Mouse (Mus musculus) neural tube, embryonic 13.5 days (tissue): ENCODE measurements at regions not wholly inside any gene's neighbourhood (a gene's known extent, or its start where the extent isn't known, plus 50 kb on each side); places are given as distances from the start of the nearest gene placed in this dataset.

Source experiments
- ATAC-seq: fragments of 200-750 bp; cut with Nextera tagmentation; 2 replicates; pipeline ENCODE4 v1.8.0; 2017; ENCODE audit warnings: low read depth, mild to moderate bottlenecking, moderate TSS enrichment, moderate library complexity
- H3K27ac ChIP-seq: fragments of 300-500 bp; sonication (generic); replicated peaks from 2 replicates; pipeline ENCODE4 v1.5.1; 2015; ENCODE audit warnings: moderate library complexity, mild to moderate bottlenecking, inconsistent platforms
- H3K27me3 ChIP-seq: fragments of 300-500 bp; sonication (generic); 2 replicates; pipeline ENCODE4 v1.6.1; 2015; ENCODE audit warnings: mild to moderate bottlenecking, inconsistent platforms
- H3K36me3 ChIP-seq: fragments of 300-500 bp; sonication (generic); 2 replicates; pipeline ENCODE4 v1.6.1; 2015; ENCODE audit warnings: mild to moderate bottlenecking, inconsistent platforms
- H3K4me1 ChIP-seq: fragments of 300-500 bp; sonication (generic); replicated peaks from 2 replicates; pipeline ENCODE4 v1.6.1; 2015; ENCODE audit warnings: inconsistent platforms
- H3K4me2 ChIP-seq: fragments of 300-500 bp; sonication (generic); 2 replicates; pipeline ENCODE4 v1.6.1; 2015; ENCODE audit warnings: inconsistent platforms, mild to moderate bottlenecking, moderate library complexity
- H3K4me3 ChIP-seq: fragments of 300-500 bp; sonication (generic); 2 replicates; pipeline ENCODE4 v1.5.1; 2015; ENCODE audit warnings: mild to moderate bottlenecking, inconsistent platforms
- H3K9ac ChIP-seq: fragments of 300-500 bp; sonication (generic); 2 replicates; pipeline ENCODE4 v1.6.1; 2015; ENCODE audit warnings: moderate library complexity, mild to moderate bottlenecking, inconsistent platforms
- H3K9me3 ChIP-seq: fragments of 300-500 bp; sonication (generic); 2 replicates; pipeline ENCODE4 v1.6.1; 2016; ENCODE audit warnings: inconsistent platforms
- WGBS: fragments of 180-500 bp; shearing (Covaris S2); methylation state at CpG from one replicate; pipeline ENCODE4 v1.1.7; 2015; 5-methylcytosine and 5-hydroxymethylcytosine counted together

DNA sequence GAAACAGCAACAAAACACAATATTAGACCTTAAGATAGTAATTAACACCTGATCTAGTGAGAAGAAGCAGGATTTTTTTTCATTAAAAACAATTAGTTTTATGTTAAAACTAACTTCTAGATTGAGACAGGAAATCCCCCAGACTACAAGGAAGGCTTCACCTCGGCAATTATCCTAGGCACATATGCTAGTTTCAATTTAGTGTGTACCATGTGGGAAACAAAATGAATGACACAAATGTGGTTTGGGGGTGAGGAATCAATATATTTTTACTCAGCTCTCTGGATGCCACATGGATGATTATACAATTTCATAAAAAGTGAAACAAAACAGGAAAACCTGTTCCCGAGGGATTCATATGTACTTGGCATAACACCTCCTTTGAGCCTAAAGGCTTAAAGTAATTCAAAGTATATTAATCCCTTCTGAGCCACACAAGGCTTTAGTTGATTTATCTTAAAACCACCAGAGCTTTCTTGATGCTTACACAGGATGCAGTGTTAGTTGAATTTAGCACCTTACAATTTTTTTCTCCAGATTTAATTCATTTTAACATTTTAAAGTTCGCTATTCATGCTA is 244.7 kb downstream of the Manea start:
- Histone ChIP-seq H3K9ac (no peak overlapping the region), H3K9me3 (no peaks in the 10 kb centered on the region), H3K27me3 (no peaks in the 10 kb centered on the region), H3K4me3 (no peak overlapping the region), H3K27ac (no peak overlapping the region), H3K36me3 (no peaks in the 10 kb centered on the region), H3K4me2 (no peak overlapping the region), H3K4me1 (no peaks in the 10 kb centered on the region)
- peak; percentile 56; the same call in 1 of the 2 replicates for ATAC-seq
- WGBS: 76% methylated on average over 3 of the region's 3 CpGs

DNA sequence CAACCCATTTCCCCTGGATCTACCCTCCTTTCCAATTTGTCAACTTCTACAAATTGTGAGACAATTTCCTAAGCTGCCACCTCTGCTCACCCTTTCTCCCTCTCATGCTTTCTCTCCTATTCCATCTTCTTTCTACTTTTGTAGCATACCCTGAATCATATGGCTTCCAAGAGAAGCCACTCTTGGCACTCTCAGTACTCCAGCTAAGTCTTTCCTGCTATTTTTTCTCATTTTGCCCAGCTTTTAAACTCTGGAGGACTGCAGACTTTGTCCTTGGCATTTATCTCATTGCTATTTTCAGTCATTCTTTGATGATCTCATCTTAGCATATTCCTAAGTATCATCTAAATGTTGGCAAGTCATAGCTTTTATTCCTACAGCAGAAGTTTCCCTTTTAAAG is 270.6 kb upstream of the Fut9 start:
- Histone ChIP-seq H3K4me3 (no peak overlapping the region), H3K9me3 (no peaks in the 10 kb centered on the region), H3K4me1 (no peaks in the 10 kb centered on the region), H3K27me3 (no peaks in the 10 kb centered on the region), H3K27ac (no peak overlapping the region), H3K9ac (no peak overlapping the region), H3K4me2 (no peak overlapping the region), H3K36me3 (no peaks in the 10 kb centered on the region)
- ATAC-seq: no peak

DNA sequence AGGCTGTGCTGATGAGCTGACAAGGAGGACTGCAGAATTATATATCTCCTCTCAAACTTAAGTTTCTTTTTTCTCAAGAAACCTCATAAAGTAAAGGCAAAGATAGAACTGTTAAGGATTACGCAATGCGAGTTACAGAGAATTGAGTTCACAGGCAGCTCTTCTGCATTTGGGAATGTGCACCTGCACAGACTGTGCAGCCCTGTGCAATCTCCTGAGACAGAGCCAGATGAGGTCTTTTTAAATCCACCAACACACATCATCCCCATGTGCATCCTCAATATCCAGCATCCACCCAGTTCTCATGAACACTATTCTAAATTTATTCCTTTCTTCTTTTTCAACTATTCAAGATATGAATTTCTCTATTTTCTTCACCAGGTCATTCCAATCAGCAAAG is 269.4 kb upstream of the Fut9 start:
- no peak for ATAC-seq
- no peak overlapping the region for H3K9ac ChIP-seq
- 94% methylated on average over 2 of the region's 2 CpGs for WGBS
- no peaks in the 10 kb centered on the region for H3K27me3 ChIP-seq
- no peaks in the 10 kb centered on the region for H3K4me1 ChIP-seq
- H3K36me3 ChIP-seq: no peaks in the 10 kb centered on the region
- H3K27ac ChIP-seq: no peak overlapping the region
- no peak overlapping the region for H3K4me3 ChIP-seq
- no peaks in the 10 kb centered on the region for H3K9me3 ChIP-seq
- no peak overlapping the region for H3K4me2 ChIP-seq
